Mouse (Mus musculus) hindbrain, embryonic 15.5 days (tissue): ENCODE results near the gene Usp19. TPM values are rescaled to one million over a fixed set of nuclear protein-coding genes. Genes with fewer than 3 reads are reported as not detected.

ENCODE experiments used
- polyA plus RNA-seq: library from polyadenylated mRNA; unstranded; fragments of >200 nt; fragmentation: Nextera tagmentation; extraction: Ambion mirVana; gene quantifications from 2 replicates; pipeline ENCODE4 v1.2.1, GENCODE M21; 2015

Gene Usp19
- polyA plus RNA-seq, 1 experiment from 2014 or later = 80.8 TPM

Other genes starting within 250 kb of the Usp19 start
- 73.8 and 86.0 TPM in 2 replicates for gene Dag1, start 226.6 kb upstream of the Usp19 start, polyA plus RNA-seq
- gene Nicn1, start 200.2 kb upstream of the Usp19 start, polyA plus RNA-seq = 130 and 134 TPM in 2 replicates
- gene Amt, start 193.7 kb upstream of the Usp19 start, polyA plus RNA-seq = 27.0 and 28.3 TPM in 2 replicates
- gene Rhoa, start 184.5 kb upstream of the Usp19 start, polyA plus RNA-seq = 275 and 287 TPM in 2 replicates
- gene Tcta, start 184.4 kb upstream of the Usp19 start, polyA plus RNA-seq = 52.7 and 53.0 TPM in 2 replicates
- gene Gpx1, start 151.7 kb upstream of the Usp19 start, polyA plus RNA-seq = 444 and 458 TPM in 2 replicates
- 123 and 125 TPM in 2 replicates for gene Usp4, start 142.7 kb upstream of the Usp19 start, polyA plus RNA-seq
- 1.5 and 2.3 TPM in 2 replicates for gene 1700102P08Rik, start 97.8 kb upstream of the Usp19 start, polyA plus RNA-seq
- 1.6 and 2.5 TPM in 2 replicates for gene Ccdc36, start 62.1 kb upstream of the Usp19 start, polyA plus RNA-seq
- not detected in 2 replicates for gene BC048562, start 54.1 kb upstream of the Usp19 start, polyA plus RNA-seq
- 57.5 and 63.4 TPM in 2 replicates for gene Ccdc71, start 30.1 kb upstream of the Usp19 start, polyA plus RNA-seq
- 67.5 and 70.8 TPM in 2 replicates for gene Klhdc8b, start 29.0 kb upstream of the Usp19 start, polyA plus RNA-seq
- gene Lamb2, start 10.9 kb upstream of the Usp19 start, polyA plus RNA-seq = 24.1 and 25.1 TPM in 2 replicates
- gene Qars, start 17.1 kb downstream of the Usp19 start, polyA plus RNA-seq = 62.8 and 63.8 TPM in 2 replicates
- gene Qrich1, start 26.2 kb downstream of the Usp19 start, polyA plus RNA-seq = 118 and 127 TPM in 2 replicates
- gene Impdh2, start 69.7 kb downstream of the Usp19 start, polyA plus RNA-seq = 109 and 111 TPM in 2 replicates
- gene Ndufaf3, start 76.8 kb downstream of the Usp19 start, polyA plus RNA-seq = 73.4 and 78.5 TPM in 2 replicates
- gene Dalrd3, start 79.3 kb downstream of the Usp19 start, polyA plus RNA-seq = 304 and 323 TPM in 2 replicates
- gene Wdr6, start 88.1 kb downstream of the Usp19 start, polyA plus RNA-seq = 308 and 313 TPM in 2 replicates
- 34.9 and 35.1 TPM in 2 replicates for gene P4htm, start 107.1 kb downstream of the Usp19 start, polyA plus RNA-seq
- 43.0 and 48.1 TPM in 2 replicates for gene Arih2, start 158.8 kb downstream of the Usp19 start, polyA plus RNA-seq
- 43.3 and 47.7 TPM in 2 replicates for gene Slc25a20, start 171.5 kb downstream of the Usp19 start, polyA plus RNA-seq
- 62.4 and 65.9 TPM in 2 replicates for gene Prkar2a, start 198.7 kb downstream of the Usp19 start, polyA plus RNA-seq